ENCODE assay signal across 26 mouse cellular contexts in the genomic region with DNA sequence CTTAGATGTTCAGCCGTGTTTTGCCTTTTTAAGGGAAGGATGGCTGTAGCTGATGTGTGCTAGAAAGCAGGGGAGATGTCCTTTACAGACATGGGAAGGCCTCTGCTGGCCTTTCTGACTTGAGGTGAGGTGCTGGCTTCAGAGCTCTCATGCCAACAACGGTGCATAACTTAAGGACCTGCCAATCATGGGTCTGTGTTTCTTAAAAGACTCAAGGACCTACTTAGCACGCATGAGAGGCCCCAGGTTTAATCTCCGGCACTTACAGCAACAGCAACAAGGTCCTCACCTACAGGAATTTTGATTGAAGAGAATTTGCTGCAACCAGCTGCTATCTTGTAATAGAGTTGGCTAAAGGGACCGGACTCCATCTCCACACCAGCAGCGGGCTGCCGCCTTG. TPM values are rescaled to one million over a fixed set of nuclear protein-coding genes. Genes with fewer than 3 reads are reported as not detected.
DNase-seq lines count a peak whose midpoint lies in the region; ATAC-seq lines count a peak whose summit lies in the region.
"Had no signal": no experiment of that assay in that cellular context is flagged by ENCODE, and none has a peak within 500 bp of the region (broad histone marks: within the 10 kb centered on the region; RNA-seq: fewer than 3 reads in every experiment).

No protein-coding gene starts in this region.

- peaks cover 34% of the 10 kb centered on the region for H3K36me3 ChIP-seq in lung, embryonic 15.5 days

- H3K4me2 ChIP-seq in lung, embryonic 15.5 days = no peak overlapping the region
- H3K4me2 ChIP-seq: forebrain, embryonic 13.5 days; heart, embryonic 13.5 days; hindbrain, embryonic 12.5 days; hindbrain, embryonic 15.5 days had no signal

- no peaks in the 10 kb centered on the region for H3K9me3 ChIP-seq in lung, embryonic 15.5 days
- H3K9me3 ChIP-seq: forebrain, embryonic 10.5 days; forebrain, embryonic 13.5 days; heart, embryonic 13.5 days; hindbrain, embryonic 12.5 days; hindbrain, embryonic 15.5 days had no signal

- no peaks in the 10 kb centered on the region for H3K4me1 ChIP-seq in lung, embryonic 15.5 days
- H3K4me1 ChIP-seq: forebrain, embryonic 13.5 days; hindbrain, embryonic 12.5 days; hindbrain, embryonic 15.5 days had no signal

- 0 out of 2 replicates have a peak, but pooled peaks have one; percentile 31 for ATAC-seq in lung, embryonic 15.5 days (ENCODE audit: borderline replicate concordance, extremely low read depth, low FRiP score, low TSS enrichment)
- ATAC-seq: CD4-positive, CD25-positive, alpha-beta regulatory T cell, adult 4 months; forebrain, embryonic 13.5 days; forebrain, embryonic 16.5 days had no signal

- no peak overlapping the region for H3K27ac ChIP-seq in lung, embryonic 15.5 days
- H3K27ac ChIP-seq: forebrain, embryonic 10.5 days; forebrain, embryonic 13.5 days; gastrocnemius, adult 2 months; heart, embryonic 13.5 days; hindbrain, embryonic 12.5 days; hindbrain, embryonic 15.5 days had no signal

- H3K9ac ChIP-seq in lung, embryonic 15.5 days = no peak overlapping the region
- H3K9ac ChIP-seq: forebrain, embryonic 13.5 days; heart, embryonic 13.5 days; hindbrain, embryonic 12.5 days; hindbrain, embryonic 15.5 days had no signal

- 64% methylated on average over 7 of the region's 7 CpGs for WGBS in lung, embryonic 15.5 days

- no peaks in the 10 kb centered on the region for H3K27me3 ChIP-seq in lung, embryonic 15.5 days
- H3K27me3 ChIP-seq: forebrain, embryonic 13.5 days; heart, embryonic 13.5 days; hindbrain, embryonic 12.5 days; hindbrain, embryonic 15.5 days had no signal

- DNase-seq in testis, postnatal 10 days (ENCODE audit: low spot score) = peak; percentile 9
- no peak for DNase-seq in testis, postnatal 14 days (ENCODE audit: low spot score)
- peak; percentile 16 for DNase-seq in lung, postnatal 14 days
- DNase-seq in adrenal gland, postnatal 25 days = no peak
- no peak for DNase-seq in right cerebral cortex, adult 18-20 months
- no peak for DNase-seq in frontal cortex, adult 2 months (ENCODE audit: extremely low spot score in 1 of 2, low spot score in 1 of 2)
- DNase-seq: adrenal gland, adult 2 months; adrenal gland, postnatal 14 days; cerebellum, adult 11-12 months; cerebellum, adult 8-10 months; cerebellum, postnatal 10 days; cerebellum, postnatal 36 days; gastrocnemius, adult 2 months; gastrocnemius, postnatal 14 days; heart, adult 18-20 months; heart, postnatal 14 days; heart, postnatal 4 days had no signal

- H3K4me3 ChIP-seq in lung, embryonic 15.5 days = no peak overlapping the region
- H3K4me3 ChIP-seq: forebrain, embryonic 10.5 days; forebrain, embryonic 13.5 days; gastrocnemius, adult 2 months; heart, embryonic 13.5 days; hindbrain, embryonic 12.5 days; hindbrain, embryonic 15.5 days had no signal

RNA-seq across cellular contexts. Expression of a gene that starts 18.1 kb away (rescaled TPM):
- polyA plus RNA-seq in lung, embryonic 15.5 days (2015; fragmentation: Nextera tagmentation; extraction: Ambion mirVana) = 8.4 and 8.9 TPM in 2 replicates
- 32.8 and 33.4 TPM in 2 replicates for total RNA-seq in adrenal gland, postnatal 25 days (2021)
- polyA plus RNA-seq in frontal cortex, adult 2 months (2012; rRNA removed) = 13.0 and 14.4 TPM in 2 replicates

RNA-seq across cellular contexts. Expression of a gene that starts 22.5 kb away (rescaled TPM):
- 6.9 and 8.4 TPM in 2 replicates for polyA plus RNA-seq in lung, embryonic 15.5 days (2015; fragmentation: Nextera tagmentation; extraction: Ambion mirVana)
- total RNA-seq in adrenal gland, postnatal 25 days (2021) = not detected in 2 replicates
- polyA plus RNA-seq in frontal cortex, adult 2 months (2012; rRNA removed) = 0.21 and 0.54 TPM in 2 replicates
- total RNA-seq: adrenal gland, adult 2 months; gastrocnemius, adult 2 months; heart, adult 18-20 months; heart, postnatal 14 days; heart, postnatal 4 days; MEL had no signal

Comparison
In these comparisons a context has a peak if more than half of its experiments do, and no peak if none do; other contexts are left out.
1. DNase-seq: peak in testis, postnatal 10 days (single experiment) and lung, postnatal 14 days (single experiment); none in testis, postnatal 14 days (single experiment), adrenal gland, postnatal 25 days (single experiment), right cerebral cortex, adult 18-20 months (single experiment) and frontal cortex, adult 2 months (0 of 2).